Mouse (Mus musculus) intestine, postnatal 0 days (tissue): ENCODE measurements around the gene Pkd1l2. TPM values are rescaled to one million over a fixed set of nuclear protein-coding genes. Genes with fewer than 3 reads are reported as not detected.

ENCODE experiments used
- ATAC-seq: fragments of 200-750 bp; cut with Nextera tagmentation; 2 replicates; pipeline ENCODE4 v1.8.0; 2017; ENCODE audit warnings: mild to moderate bottlenecking, moderate TSS enrichment, moderate library complexity
- H3K27ac ChIP-seq: fragments of 300-500 bp; sonication (generic); 2 replicates; pipeline ENCODE4 v1.5.1; 2014; ENCODE audit warnings: mild to moderate bottlenecking, low read depth, low read length, moderate library complexity
- H3K27me3 ChIP-seq: fragments of 300-500 bp; sonication (generic); replicated peaks from 2 replicates; pipeline ENCODE4 v1.6.1; 2014; ENCODE audit warnings: low read length, mixed read lengths; ENCODE audit not compliant: control insufficient read depth, insufficient read depth
- H3K36me3 ChIP-seq: fragments of 300-500 bp; sonication (generic); 2 replicates; pipeline ENCODE4 v1.6.1; 2014; ENCODE audit warnings: mild to moderate bottlenecking, moderate library complexity; ENCODE audit not compliant: control insufficient read depth, insufficient read depth
- H3K4me1 ChIP-seq: fragments of 300-500 bp; sonication (generic); replicated peaks from 2 replicates; pipeline ENCODE4 v1.6.1; 2014; ENCODE audit warnings: antibody characterized with exemption, low read length, mixed read lengths; ENCODE audit not compliant: control insufficient read depth, insufficient read depth
- H3K4me2 ChIP-seq: fragments of 300-500 bp; sonication (generic); replicated peaks from 2 replicates; pipeline ENCODE4 v1.6.1; 2014; ENCODE audit warnings: low read depth, mild to moderate bottlenecking, moderate library complexity
- H3K4me3 ChIP-seq: fragments of 300-500 bp; sonication (generic); 2 replicates; pipeline ENCODE4 v1.5.1; 2014; ENCODE audit warnings: low read depth, low read length
- H3K9ac ChIP-seq: fragments of 300-500 bp; sonication (generic); 2 replicates; pipeline ENCODE4 v1.6.1; 2014; ENCODE audit warnings: mild to moderate bottlenecking, low read depth, low read length
- H3K9me3 ChIP-seq: fragments of 300-500 bp; sonication (generic); 2 replicates; pipeline ENCODE4 v1.6.1; 2016; ENCODE audit warnings: mixed run types; ENCODE audit not compliant: control insufficient read depth
- CTCF ChIP-seq: sonication (generic); IDR thresholded peaks from 2 replicates; pipeline ENCODE4 v1.5.1; 2016; ENCODE audit warnings: low read depth, mild to moderate bottlenecking, control low read depth, antibody characterized with exemption, moderate library complexity
- WGBS: fragments of 180-500 bp; shearing (Covaris S2); extraction: QIAGEN DNeasy Blood & Tissue Kit; methylation state at CpG from one replicate; pipeline ENCODE4 v1.1.7; 2014; 5-methylcytosine and 5-hydroxymethylcytosine counted together
- polyA plus RNA-seq: library from polyadenylated mRNA; unstranded; fragments of >200 nt; fragmentation: Nextera tagmentation; extraction: Ambion mirVana; gene quantifications from 2 replicates; pipeline ENCODE4 v1.2.1, GENCODE M21; 2015

Gene Pkd1l2
- polyA plus RNA-seq, 1 experiment from 2014 or later: 0.33 TPM

DNA sequence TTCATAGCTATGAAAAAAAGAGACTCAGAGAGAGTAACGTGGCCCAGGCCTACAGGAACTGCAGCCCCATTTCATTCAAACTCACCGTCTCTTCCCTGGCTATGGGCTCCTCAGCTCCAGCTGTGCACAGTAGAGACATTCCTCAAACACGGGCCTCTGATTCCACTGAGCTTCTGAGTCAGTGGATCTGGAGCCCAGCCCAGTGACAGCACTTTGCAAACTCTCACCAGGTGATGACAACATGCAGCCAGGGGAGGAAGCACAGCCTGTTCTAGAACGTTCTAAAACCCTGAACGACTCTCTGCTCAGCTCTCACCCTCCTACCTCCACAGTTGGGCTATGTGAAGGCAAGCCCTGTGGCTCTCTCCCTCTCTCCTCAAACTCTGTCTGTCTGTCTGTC, 11.8 kb upstream of the Pkd1l2 start:
- no peak overlapping the region for H3K9ac ChIP-seq
- H3K4me3 ChIP-seq: no peak overlapping the region
- no peak overlapping the region for H3K27ac ChIP-seq
- no peak overlapping the region for H3K4me2 ChIP-seq
- no peaks in the 10 kb centered on the region for H3K4me1 ChIP-seq
- H3K9me3 ChIP-seq: no peaks in the 10 kb centered on the region
- no peak for ATAC-seq
- TF ChIP-seq CTCF: no peak
- peaks cover 12% of the 10 kb centered on the region for H3K27me3 ChIP-seq
- 51% methylated on average over 5 of the region's 5 CpGs for WGBS
- H3K36me3 ChIP-seq: no peaks in the 10 kb centered on the region

DNA sequence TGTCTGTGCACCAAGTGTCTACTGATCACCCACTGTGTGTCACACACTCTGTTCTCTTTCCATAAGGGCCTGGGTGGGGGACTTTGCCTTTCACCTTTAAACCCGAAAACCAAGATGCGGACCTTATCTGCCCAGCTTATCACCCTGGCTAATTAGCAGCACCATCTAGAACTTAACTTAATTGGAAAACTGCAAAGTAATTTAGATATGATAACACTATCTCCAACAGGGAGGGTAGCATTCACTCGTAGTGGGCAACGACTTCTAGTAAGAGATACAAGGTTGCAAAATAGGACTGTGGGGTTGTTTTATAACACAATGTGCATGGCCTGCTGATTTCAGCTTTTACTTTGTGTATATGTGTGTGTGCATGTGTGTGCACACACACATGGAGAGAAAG, 7.6 kb upstream of the Pkd1l2 start:
- no peak for ATAC-seq
- no peaks in the 10 kb centered on the region for H3K4me1 ChIP-seq

DNA sequence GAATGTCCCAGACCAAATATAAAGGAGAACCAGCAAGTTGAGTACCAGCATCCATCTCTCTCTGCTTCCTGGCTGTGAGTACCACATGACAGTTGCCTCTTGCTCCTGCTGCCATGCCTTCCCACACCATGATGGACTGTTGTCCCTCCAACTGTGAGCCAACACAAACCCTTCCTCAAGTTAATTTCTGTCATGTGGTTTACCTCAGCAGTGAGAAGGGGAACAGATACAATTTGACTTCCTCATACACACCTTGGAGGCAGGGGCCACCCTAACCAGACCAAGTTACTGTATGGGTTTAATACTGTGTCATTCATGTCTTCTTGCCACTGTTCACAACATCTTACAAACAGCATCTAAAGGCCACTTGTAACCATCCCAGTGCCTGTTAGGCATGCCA, 4.8 kb upstream of the Pkd1l2 start:
- Histone ChIP-seq H3K4me3 (no peak overlapping the region), H3K4me1 (no peaks in the 10 kb centered on the region), H3K9ac (no peak overlapping the region), H3K36me3 (no peaks in the 10 kb centered on the region), H3K9me3 (no peaks in the 10 kb centered on the region), H3K27me3 (peaks cover 15% of the 10 kb centered on the region), H3K4me2 (no peak overlapping the region), H3K27ac (no peak overlapping the region)
- TF ChIP-seq CTCF: no peak
- ATAC-seq: no peak

More for the DNA sequence above, 7.6 kb upstream of the Pkd1l2 start:
- no peaks in the 10 kb centered on the region for H3K36me3 ChIP-seq
- H3K27me3 ChIP-seq: peaks cover 17% of the 10 kb centered on the region
- 45% methylated on average over 4 of the region's 4 CpGs for WGBS
- H3K27ac ChIP-seq: no peak overlapping the region
- H3K9me3 ChIP-seq: no peaks in the 10 kb centered on the region
- no peak overlapping the region for H3K4me2 ChIP-seq
- no peak overlapping the region for H3K9ac ChIP-seq
- no peak for TF ChIP-seq CTCF
- H3K4me3 ChIP-seq: no peak overlapping the region

DNA sequence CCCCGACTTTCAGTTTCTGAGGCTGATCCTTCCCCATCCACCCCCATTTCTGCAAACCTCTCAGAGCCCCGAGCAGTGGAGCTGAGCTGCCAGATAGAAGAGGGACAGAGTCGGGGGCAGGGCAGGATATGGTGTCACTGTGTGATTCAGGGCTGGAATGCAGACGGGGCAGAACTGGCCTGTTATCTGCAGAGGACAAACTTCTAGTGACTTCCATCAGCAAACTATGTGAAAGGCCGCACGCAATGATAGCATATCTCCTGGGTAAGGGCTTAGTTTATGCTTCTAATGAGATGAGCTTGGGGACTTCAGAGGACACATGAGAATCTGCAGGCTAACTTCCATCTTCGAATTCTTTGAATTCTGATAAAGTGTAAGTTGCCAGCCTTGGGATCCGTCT, 3.3 kb upstream of the Pkd1l2 start:
- H3K9me3 ChIP-seq: no peaks in the 10 kb centered on the region
- no peak for ATAC-seq
- no peaks in the 10 kb centered on the region for H3K36me3 ChIP-seq
- H3K4me1 ChIP-seq: no peaks in the 10 kb centered on the region
- no peak overlapping the region for H3K27ac ChIP-seq
- peaks cover 8% of the 10 kb centered on the region for H3K27me3 ChIP-seq
- no peak overlapping the region for H3K4me2 ChIP-seq
- no peak overlapping the region for H3K4me3 ChIP-seq
- WGBS: 36% methylated on average over 8 of the region's 8 CpGs
- TF ChIP-seq CTCF: no peak
- H3K9ac ChIP-seq: no peak overlapping the region

DNA sequence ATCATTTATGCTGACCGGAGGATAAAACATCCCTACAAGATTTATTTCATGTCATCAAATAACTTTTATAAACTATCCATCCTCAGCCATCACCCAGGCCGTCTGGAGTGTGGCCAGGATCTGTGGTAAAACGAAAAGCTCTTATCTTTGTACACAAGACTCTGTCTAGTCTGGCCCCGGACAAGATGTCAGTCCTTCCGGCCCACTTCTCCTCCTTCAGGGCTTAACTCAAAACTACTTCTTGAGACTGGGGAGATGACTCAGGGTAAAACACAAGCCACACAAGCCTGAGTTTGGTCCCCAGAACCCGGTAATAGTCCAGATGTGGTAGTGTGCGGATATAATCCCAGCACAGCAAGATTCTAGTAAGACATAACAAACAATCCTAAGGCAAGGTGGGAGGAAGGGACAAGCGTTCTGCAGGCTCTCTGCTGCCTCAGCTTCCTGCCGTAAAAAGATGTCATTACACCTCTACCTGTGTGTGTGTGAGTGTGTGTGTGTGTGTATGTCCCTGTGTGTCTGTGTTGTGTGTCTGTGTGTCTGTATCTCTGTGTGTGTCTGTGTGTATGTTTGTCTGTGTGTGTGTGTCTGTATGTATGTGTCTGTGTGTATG, 804 bp upstream of the Pkd1l2 start:
- TF ChIP-seq CTCF: no peak
- no peak overlapping the region for H3K4me3 ChIP-seq
- no peak for ATAC-seq
- no peak overlapping the region for H3K27ac ChIP-seq
- no peaks in the 10 kb centered on the region for H3K36me3 ChIP-seq
- H3K9ac ChIP-seq: no peak overlapping the region
- 48% methylated on average over 9 of the region's 9 CpGs for WGBS
- no peaks in the 10 kb centered on the region for H3K4me1 ChIP-seq
- H3K27me3 ChIP-seq: peaks cover 3% of the 10 kb centered on the region; the same call in 1 of the 2 replicates
- no peaks in the 10 kb centered on the region for H3K9me3 ChIP-seq
- H3K4me2 ChIP-seq: no peak overlapping the region

DNA sequence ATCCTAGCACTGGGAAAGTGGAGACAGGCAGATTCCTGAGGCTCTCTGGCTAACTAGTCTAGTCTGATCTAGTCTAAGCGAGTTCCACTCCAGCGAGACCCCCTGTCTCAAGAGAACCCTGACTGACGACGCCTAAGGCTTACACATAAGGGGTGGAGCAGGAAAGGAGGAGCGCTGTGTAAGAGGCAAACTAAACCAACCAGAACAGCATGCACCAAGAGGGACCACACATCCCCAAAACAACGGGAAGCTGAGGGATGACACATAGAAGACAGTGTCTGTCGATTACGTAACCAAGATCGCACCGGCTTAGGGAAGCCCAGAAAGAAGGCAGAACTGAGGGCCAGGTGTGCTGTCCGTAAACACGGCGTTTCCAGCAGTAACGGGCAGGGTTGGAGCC, 2.6 kb downstream of the Pkd1l2 start:
- Histone ChIP-seq H3K4me1 (no peaks in the 10 kb centered on the region), H3K4me2 (no peak overlapping the region), H3K9ac (no peak overlapping the region), H3K9me3 (no peaks in the 10 kb centered on the region), H3K4me3 (no peak overlapping the region), H3K27ac (no peak overlapping the region), H3K27me3 (peaks cover 3% of the 10 kb centered on the region; the same call in 1 of the 2 replicates), H3K36me3 (no peaks in the 10 kb centered on the region)
- no peak for TF ChIP-seq CTCF
- ATAC-seq: no peak
- 85% methylated on average over 14 of the region's 14 CpGs for WGBS
